Mouse (Mus musculus): ENCODE measurements at regions not wholly inside any gene's neighbourhood (a gene's known extent, or its start where the extent isn't known, plus 50 kb on each side); places are given as distances from the start of the nearest gene placed in this dataset.

GRCm38 (mm10) chrX:35838064-35838463, 50.6 kb upstream of the Dock11 start:
- H3K4me1 ChIP-seq (ENCODE audit: control insufficient read depth in 1 of 2, insufficient read depth in 2 of 2, low read length in 2 of 2), result no peaks in the 10 kb centered on the region
- H3K9ac ChIP-seq (ENCODE audit: control insufficient read depth, low read depth, low read length, poor library complexity, severe bottlenecking), result no peak overlapping the region
- H3K36me3 ChIP-seq (ENCODE audit: control insufficient read depth in 1 of 2, insufficient read depth in 2 of 2, low read length in 2 of 2), result no peaks in the 10 kb centered on the region
- no peaks in the 10 kb centered on the region for H3K9me3 ChIP-seq (replicated peaks; ENCODE audit: insufficient read depth, low read length)
- DNase-seq (ENCODE audit: low read depth, low spot score), result no peak
- H3K4me3 ChIP-seq (ENCODE audit: control insufficient read depth in 1 of 2, insufficient read depth in 1 of 2, low read depth in 2 of 2, low read length in 2 of 2), result no peak overlapping the region
- no peak overlapping the region for H3K27ac ChIP-seq (ENCODE audit: control insufficient read depth, low read depth, low read length)
- no peak for TF ChIP-seq MXI1 (IDR thresholded peaks at IDR 0.05; ENCODE audit: low read depth, low read length)
- no peak for TF ChIP-seq SIN3A (IDR thresholded peaks at IDR 0.05; ENCODE audit: low read length)
- no peak for TF ChIP-seq POLR2AphosphoS5 (IDR thresholded peaks at IDR 0.05; ENCODE audit: borderline replicate concordance, low read depth, low read length)
- no peak for TF ChIP-seq UBTF (IDR thresholded peaks at IDR 0.05; ENCODE audit: borderline replicate concordance, insufficient read depth, low read depth, low read length)
- no peak for TF ChIP-seq GABPA (IDR thresholded peaks at IDR 0.05; ENCODE audit: low read depth, low read length)
- TF ChIP-seq MAZ (IDR thresholded peaks at IDR 0.05; ENCODE audit: low read depth, low read length), result no peak
- TF ChIP-seq TBP (IDR thresholded peaks at IDR 0.05; ENCODE audit: low read depth, low read length), result no peak
- no peak for TF ChIP-seq ETS1 (IDR thresholded peaks at IDR 0.05; ENCODE audit: low read depth, low read length)
- TF ChIP-seq RCOR1 (IDR thresholded peaks at IDR 0.05; ENCODE audit: low read depth, low read length), result no peak
- TF ChIP-seq E2F4 (IDR thresholded peaks at IDR 0.05; ENCODE audit: borderline replicate concordance, low read depth, low read length), result no peak
- TF ChIP-seq TCF12 (IDR thresholded peaks at IDR 0.05; ENCODE audit: low read depth, low read length), result no peak
- no peak for TF ChIP-seq MYC (IDR thresholded peaks at IDR 0.05; ENCODE audit: low read depth, low read length)
- no peak for TF ChIP-seq USF1 (IDR thresholded peaks at IDR 0.05; ENCODE audit: low read depth, low read length)
- TF ChIP-seq KAT2A (conservative IDR thresholded peaks at IDR 0.05; ENCODE audit: low read depth, low read length), result no peak
- no peak for TF ChIP-seq MAX (IDR thresholded peaks at IDR 0.05; ENCODE audit: low read length)
- TF ChIP-seq CTCF (IDR thresholded peaks at IDR 0.05 in 2 of 3, conservative IDR thresholded peaks at IDR 0.05 in 1 of 3; ENCODE audit: control insufficient read depth in 1 of 3, insufficient read depth in 1 of 3, low read depth in 2 of 3, low read length in 3 of 3, poor library complexity in 1 of 3, severe bottlenecking in 1 of 3), result no peak
- no peak for TF ChIP-seq POLR2A (IDR thresholded peaks at IDR 0.05; ENCODE audit: control insufficient read depth in 1 of 2, insufficient read depth in 1 of 2, low read depth in 1 of 2, low read length in 2 of 2, poor library complexity in 1 of 2)
- TF ChIP-seq HCFC1 (IDR thresholded peaks at IDR 0.05; ENCODE audit: low read depth, low read length), result no peak
- no peak for TF ChIP-seq ZMIZ1 (IDR thresholded peaks at IDR 0.05; ENCODE audit: low read depth, low read length)
- no peak for TF ChIP-seq JUND (IDR thresholded peaks at IDR 0.05; ENCODE audit: low read depth, low read length)
- H3K79me2 ChIP-seq (ENCODE audit: control insufficient read depth, insufficient read depth, low read length, poor library complexity), result no peaks in the 10 kb centered on the region
- H3K27me3 ChIP-seq (ENCODE audit: control insufficient read depth in 1 of 2, insufficient read depth in 2 of 2, low read length in 2 of 2), result no peaks in the 10 kb centered on the region

All from MEL (cell line).